Mouse (Mus musculus) myocyte (in vitro differentiated cells): Measurements from ENCODE around the gene Fam184b.

Experiments
- CEBPB ChIP-seq: IDR thresholded peaks from 2 replicates; pipeline ENCODE4 v1.6.1; 2011; ENCODE audit warnings: mild to moderate bottlenecking, moderate library complexity; ENCODE audit not compliant: poor library complexity, insufficient read depth, severe bottlenecking
- MAX ChIP-seq: IDR thresholded peaks from one replicate; pipeline ENCODE4 v1.6.1; 2011; ENCODE audit warnings: low read depth, mild to moderate bottlenecking, control low read depth
- MYOD1 ChIP-seq, 3 experiments: IDR thresholded peaks; one replicate each; pipeline ENCODE4 v1.6.1; 2011; ENCODE audit warnings: control low read depth in 2 of 3, low read depth in 2 of 3, mild to moderate bottlenecking in 2 of 3, moderate library complexity in 1 of 3; ENCODE audit not compliant: insufficient read length in 2 of 3, control insufficient read depth in 1 of 3
- MYOG ChIP-seq, 3 experiments: IDR thresholded peaks; one replicate each; pipeline ENCODE4 v1.6.1; 2011; ENCODE audit warnings: control low read depth in 2 of 3, low read depth in 2 of 3, mild to moderate bottlenecking in 2 of 3; ENCODE audit not compliant: insufficient read length in 2 of 3, control insufficient read depth in 1 of 3, insufficient read depth in 1 of 3
- POLR2A ChIP-seq: IDR thresholded peaks from one replicate; pipeline ENCODE4 v1.6.1; 2011; ENCODE audit warnings: low read depth, mild to moderate bottlenecking, control low read depth, moderate library complexity; ENCODE audit not compliant: insufficient read length
- POLR2AphosphoS2 ChIP-seq: IDR thresholded peaks from one replicate; pipeline ENCODE4 v1.6.1; 2011; ENCODE audit warnings: low read depth, control low read depth; ENCODE audit not compliant: insufficient read length
- REST ChIP-seq: IDR thresholded peaks from one replicate; pipeline ENCODE4 v1.6.1; 2011; ENCODE audit warnings: mild to moderate bottlenecking, control low read depth, moderate library complexity; ENCODE audit not compliant: insufficient read depth, insufficient read length
- TCF12 ChIP-seq: IDR thresholded peaks from one replicate; pipeline ENCODE4 v1.6.1; 2011; ENCODE audit warnings: mild to moderate bottlenecking, control low read depth; ENCODE audit not compliant: poor library complexity, insufficient read depth, severe bottlenecking
- TCF3 ChIP-seq: IDR thresholded peaks from one replicate; pipeline ENCODE4 v1.6.1; 2011; ENCODE audit warnings: low read depth, control low read depth; ENCODE audit not compliant: insufficient read length

- TF ChIP-seq POLR2A (no peak), MAX (no peak), MYOD1 (IDR thresholded peaks at IDR 0.05; ENCODE audit: control insufficient read depth in 1 of 3, insufficient read length in 2 of 3, low read depth in 2 of 3) (no peak), POLR2AphosphoS2 (no peak), CEBPB (no peak), TCF12 (no peak), MYOG (IDR thresholded peaks at IDR 0.05; ENCODE audit: control insufficient read depth in 1 of 3, insufficient read depth in 1 of 3, insufficient read length in 2 of 3, low read depth in 2 of 3) (no peak), TCF3 (no peak), REST (no peak)
Observed at GRCm38 (mm10) chr5:45669234-45669597, 29.8 kb upstream of the Fam184b start.
